Mouse (Mus musculus): ENCODE results near the gene Ogfod3. TPM values are rescaled to one million over a fixed set of nuclear protein-coding genes. Genes with fewer than 3 reads are reported as not detected.

Ogfod3 gene
- total RNA-seq (2022) = 10 to 100 TPM in 1 of 4 experiments, 1 to 10 TPM in 3; 7.5 to 10.2 (median 9.5) TPM

DNA sequence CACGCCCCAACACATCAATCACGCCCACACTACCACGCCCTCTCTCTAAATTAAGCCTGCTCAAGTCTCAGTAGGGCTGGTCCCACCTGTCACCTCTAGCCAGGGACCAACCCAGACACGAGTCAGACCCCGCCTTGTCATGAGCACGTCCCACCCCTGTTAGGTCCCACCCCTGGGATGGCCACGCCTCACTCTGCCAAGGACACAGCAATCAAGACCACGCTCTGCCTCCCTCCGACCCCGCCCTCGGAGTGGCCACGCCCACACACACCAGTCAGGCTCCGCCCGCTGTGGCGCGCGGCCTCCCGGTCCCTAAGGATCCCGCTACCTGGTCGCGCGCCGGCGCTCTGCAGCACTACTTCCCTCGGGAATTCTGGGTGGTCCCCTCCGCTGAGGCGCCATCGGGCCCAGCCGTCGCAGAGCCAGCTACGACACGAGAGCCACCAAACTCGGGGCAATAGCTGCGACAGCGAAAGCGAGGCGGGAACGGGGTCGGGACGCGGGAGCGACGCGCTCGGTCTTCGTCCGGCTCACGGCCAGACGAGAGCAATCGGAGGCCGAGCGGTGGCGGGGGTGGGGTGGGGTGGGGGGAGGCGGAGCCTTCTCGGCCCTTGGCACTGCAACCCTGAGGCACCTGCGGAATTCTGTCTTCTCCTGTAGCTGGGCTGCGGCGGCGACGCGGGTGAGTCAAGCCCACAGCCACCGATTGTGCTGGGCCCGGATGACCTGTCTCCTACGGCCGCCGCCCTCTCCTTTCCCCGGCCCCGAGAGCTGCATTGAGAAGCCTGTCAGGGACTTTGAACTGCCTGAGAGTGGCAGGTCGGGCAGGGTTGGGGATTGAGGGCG, at the start of gene Ogfod3, which contains the start of gene Hexdc:
Gene Ogfod3, minus strand, starts transcription at position 551 of the 846 bp plus-strand sequence.
Gene Hexdc, plus strand, starts transcription at position 273 of the 846 bp plus-strand sequence.
- DNase-seq (ENCODE audit: low spot score in 2 of 2) = peak; percentile 72 to 96

DNA sequence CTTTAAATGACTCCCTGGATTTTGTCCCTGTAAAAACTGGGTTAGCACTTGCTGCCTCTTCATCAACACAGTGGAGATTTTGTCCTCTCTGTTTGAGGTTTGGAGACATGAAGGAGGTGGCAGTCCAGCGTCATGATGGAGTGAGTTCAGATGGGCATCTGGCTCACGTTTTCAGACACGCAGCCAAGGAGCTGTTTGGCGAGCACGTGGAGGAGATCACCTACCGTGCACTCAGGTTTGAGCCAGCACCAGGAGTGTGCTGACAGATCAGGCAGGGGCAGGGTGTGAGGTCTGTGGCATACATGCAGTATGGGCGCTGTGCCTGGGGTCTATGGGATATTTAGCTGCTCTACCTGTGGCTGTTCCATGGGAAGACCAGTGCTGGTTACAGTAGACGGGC, 45.7 kb upstream of the Ogfod3 start:
- no peak for DNase-seq (ENCODE audit: low spot score in 2 of 2)

DNA sequence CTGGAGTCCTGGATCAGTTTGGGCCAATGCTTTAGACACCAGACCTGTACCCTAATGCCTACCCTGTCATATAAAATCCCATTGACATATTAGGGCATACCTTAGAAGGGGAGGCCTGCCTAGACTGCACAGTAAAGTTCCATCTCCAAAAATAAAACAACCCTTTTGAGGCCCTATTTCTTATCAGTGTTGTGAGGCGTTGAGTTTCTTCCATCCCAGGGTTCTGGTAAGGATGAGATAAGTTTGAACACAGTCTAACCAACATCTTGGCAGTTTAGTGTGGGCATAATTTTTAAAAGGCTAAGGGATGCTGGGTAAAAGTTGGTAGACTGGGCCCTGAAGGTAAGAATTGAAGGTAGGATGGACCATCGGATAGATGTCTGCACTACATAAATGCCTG, 35.2 kb upstream of the Ogfod3 start:
- DNase-seq (ENCODE audit: low spot score in 2 of 2) = no peak

DNA sequence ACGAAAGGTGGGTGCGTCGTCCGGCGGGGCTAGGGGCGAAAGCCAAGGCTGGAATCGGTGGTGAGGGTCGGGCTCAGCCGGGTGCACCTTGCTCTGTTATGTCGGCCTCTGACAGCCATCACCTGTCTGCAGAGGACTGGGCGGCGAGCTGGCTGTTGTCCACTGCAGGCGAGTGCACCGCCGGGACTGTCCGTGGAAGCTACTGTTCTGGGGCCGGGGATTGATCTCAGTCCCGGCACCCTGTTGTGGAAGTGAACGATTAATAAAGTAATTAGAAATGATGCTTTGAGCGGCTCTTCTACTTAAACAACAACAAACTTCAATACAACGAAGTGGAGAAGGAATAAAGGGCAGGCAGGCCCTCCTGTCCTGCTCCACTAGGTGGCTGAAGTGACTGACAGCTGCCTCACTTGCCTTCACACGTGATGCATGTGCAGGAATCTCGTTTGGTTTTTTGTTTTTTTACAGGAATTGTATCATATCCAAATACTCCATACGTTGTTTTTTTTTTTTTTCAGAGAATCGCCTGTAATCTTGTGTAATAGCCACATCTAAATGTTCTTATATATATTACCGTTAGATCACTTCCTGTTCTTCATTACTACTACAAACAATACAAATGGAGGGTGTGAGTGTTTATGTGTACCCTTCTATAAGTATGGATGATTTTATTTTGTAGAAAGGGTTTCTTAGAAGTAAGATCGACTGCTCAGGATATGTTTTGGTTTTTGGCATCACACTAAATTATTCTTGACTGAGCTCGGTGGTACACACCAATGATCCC, 33.0 kb upstream of the Ogfod3 start:
- DNase-seq (ENCODE audit: low spot score in 2 of 2) = no peak

DNA sequence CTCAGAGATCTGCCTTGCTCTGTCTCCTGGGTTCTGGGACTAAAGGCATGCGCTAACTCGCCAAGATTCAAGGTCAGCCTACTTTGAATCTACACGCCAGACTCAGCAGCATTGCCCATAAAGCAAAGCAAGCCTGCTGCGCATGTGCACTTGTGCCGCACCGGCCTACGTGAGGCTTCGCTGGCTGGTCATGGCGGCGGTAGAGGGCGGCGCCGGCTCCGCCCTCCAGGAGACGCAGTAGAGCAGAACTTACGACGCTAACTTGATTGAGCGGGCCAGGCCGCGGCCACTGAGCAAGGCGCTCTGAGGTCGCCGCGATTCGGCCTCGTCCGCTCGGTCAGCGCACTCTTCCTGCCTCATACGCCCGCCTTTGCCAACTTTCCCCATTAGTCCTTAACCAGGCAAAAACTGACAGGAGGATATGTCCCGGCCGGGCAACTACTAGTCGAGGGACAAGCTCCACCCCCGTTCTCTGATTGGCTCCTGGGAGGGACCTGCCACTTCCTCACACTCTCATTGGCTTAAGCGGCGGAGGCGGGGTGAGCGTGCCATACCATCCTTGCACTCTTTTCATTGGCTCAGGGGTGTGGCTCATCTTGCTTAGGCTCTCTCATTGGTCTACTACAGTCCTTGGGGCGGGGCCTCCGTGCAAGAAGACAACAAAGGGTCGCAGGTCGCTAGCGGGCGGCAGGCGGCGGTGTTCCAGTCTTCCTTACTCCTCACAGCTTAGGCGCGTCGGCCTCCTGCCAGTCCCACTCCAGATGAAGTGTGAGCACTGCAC, 32.2 kb upstream of the Ogfod3 start, which contains the start of gene Narf:
Gene Narf, plus strand, starts transcription at position 690 of the 781 bp plus-strand sequence.
- DNase-seq (ENCODE audit: low spot score in 2 of 2) = peak; percentile 98 to 100

DNA sequence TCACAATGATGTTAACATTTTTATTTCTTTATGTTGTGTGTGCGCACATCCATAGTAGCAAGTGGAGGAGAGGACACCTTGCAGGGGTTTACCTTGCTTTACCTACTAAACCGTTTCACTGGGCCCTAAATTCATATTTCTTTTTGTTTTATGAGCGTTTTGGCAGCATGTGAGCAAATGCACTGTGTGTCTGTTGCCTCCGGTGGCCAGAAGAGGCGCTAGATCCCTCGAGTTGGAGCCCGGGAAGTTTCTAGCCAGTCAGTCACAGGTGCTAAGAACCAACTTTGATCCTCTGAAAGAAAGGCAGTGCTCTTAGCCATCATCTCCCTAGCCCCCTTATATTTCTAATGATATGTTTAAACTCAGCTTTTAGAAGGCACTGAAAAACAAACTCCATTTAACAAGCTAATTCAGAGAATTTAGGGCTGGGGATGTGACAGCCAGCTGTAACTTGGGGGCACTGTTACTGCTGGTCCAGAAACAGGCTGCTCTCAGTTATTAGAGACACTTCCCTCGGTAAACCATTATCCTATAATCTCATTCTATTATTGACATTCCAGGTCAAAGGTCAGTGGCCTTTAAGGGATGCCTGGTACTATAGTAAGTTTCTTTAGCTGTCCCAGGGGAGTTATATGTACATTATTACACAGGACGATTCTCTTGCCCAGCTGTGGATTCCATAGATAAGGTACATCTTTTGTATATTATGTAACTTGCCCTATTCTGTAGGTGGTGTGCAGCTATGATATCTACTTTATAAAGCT, 31.1 kb upstream of the Ogfod3 start:
- no peak for DNase-seq (ENCODE audit: low spot score in 2 of 2)

DNA sequence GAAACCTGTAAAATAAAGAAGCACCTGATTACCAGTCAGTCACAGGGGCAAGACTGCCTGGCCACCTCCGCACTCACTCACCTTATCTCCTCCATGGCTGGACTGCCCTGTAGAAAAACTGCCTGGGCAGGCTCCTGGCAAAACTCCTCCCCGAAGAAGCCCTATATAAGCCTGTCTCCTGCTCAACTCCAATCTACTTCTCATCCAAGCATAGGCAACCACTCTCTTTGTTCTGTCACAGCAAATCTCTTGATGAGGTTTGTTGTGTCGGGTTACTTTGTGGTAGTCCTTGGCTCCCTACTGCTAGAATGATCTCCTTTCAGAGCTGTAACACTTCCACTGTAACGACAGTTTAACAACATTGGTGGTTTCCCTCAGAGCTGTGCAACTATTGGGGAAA, 28.2 kb upstream of the Ogfod3 start:
- DNase-seq (ENCODE audit: low spot score in 2 of 2) = no peak

DNA sequence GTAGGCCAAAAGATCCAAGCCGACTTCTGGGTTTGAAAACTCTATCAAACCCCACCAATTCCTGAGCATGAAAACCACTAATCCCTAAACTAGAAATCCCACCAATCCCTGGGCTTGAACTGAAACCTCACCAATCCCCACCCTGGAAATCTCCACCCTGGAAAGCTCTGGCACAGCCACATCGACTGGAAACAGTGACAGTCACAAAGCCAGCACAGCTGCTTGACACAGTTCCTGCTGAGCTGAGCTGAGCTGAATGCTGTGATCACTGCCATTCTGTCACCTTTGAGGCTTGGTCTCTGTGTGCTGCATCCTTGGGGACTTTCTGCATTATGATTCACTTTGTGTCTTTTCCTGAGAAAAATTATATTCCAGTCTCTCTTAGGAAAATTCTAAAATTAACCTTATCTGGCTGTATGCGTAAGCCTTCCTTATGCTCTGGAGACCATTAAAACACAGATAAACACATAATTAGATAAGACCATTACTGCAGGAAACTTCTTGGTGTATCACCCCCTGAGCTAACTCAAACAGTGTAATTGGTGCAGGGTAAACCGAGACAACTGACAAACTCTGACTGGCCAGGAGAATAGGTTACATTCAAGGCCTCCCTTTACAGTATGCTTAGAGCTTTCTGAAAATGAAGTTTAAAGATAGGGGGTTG, 27.2 kb upstream of the Ogfod3 start:
- no peak for DNase-seq (ENCODE audit: low spot score in 2 of 2)

DNA sequence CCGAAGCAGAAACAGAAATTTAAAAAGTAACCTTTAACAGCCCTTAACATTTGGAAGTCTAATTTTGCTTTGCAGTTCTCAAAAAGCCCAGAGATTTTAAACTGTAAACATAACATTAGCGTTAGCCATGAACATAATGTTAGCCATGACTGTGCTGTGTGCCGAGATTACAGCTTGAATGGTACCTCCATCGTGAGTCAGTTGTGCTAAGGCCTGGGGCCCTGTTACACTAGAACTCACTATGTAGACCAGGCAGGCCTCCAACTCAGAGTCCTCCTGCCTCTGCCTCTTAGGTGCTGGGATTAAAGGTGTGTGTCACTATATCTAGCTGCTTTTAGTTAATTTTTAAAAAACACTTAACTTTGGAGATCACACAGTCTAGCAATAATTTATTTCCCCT, 26.7 kb upstream of the Ogfod3 start:
- no peak for DNase-seq (ENCODE audit: low spot score in 2 of 2)

DNA sequence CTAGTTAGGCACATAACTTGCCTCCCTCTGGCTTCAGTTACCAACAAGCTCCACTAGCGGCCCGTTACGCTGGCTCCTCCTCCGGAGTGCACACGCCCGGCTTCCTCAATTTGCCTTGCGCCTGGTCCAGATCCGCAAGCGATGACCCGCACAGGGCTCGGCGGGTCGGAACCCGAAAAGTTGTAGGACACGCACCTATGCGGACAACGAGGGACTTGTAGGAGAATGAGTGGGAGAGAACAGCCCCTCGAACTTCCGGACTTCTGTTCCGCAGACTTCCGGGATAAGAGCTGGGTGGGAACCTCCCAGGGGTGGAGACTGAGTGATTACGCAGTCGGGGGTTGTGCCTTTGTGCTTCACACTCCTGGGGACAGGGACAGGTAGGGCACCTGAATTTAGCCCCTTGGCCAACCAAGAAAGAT, 24.5 kb upstream of the Ogfod3 start, which contains the start of gene Cybc1:
Gene Cybc1, minus strand, starts transcription at position 305 of the 422 bp plus-strand sequence.
- DNase-seq (ENCODE audit: low spot score in 2 of 2) = peak; percentile 57 to 60

DNA sequence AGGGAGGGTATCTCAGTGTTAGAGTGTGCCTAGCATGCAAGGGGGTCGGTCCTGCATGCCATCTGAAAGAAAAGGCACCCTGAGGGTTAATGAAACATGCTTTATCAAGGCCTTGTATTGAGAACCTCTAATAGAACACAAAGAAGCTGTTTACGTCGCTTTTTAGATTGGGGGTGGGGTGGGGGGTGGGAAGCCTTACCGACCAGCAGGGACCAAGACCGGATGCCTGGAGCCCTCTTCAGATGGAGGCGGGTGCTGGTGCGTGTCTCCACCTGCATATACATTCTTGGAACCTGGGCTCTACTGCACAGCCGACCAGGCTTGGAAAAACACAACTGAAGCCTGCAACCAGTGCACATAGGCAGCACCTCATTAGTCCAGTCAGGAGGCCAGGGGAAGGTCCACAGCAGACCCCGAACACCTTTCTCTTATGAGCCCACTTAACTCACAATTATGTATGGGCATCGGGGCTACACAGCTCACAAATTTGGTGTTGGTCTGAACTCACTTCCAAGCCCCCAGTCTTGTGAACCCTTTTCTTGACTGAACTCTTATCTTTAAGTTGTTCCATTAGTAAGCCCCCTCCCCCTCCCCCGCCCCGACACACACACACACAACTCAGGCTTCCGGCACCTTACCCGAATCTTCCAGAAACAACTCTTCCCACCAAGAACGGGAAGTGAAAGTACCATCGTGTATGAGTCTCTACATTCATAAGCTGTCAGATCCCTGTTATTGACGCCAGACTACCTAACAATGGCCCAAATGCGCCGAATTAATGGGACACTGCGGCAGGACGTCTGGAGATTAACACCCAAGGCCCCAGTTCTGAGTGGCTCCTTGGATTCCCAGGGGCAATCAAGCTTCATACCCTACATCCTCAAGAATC, 23.9 kb upstream of the Ogfod3 start:
- no peak for DNase-seq (ENCODE audit: low spot score in 2 of 2)

DNA sequence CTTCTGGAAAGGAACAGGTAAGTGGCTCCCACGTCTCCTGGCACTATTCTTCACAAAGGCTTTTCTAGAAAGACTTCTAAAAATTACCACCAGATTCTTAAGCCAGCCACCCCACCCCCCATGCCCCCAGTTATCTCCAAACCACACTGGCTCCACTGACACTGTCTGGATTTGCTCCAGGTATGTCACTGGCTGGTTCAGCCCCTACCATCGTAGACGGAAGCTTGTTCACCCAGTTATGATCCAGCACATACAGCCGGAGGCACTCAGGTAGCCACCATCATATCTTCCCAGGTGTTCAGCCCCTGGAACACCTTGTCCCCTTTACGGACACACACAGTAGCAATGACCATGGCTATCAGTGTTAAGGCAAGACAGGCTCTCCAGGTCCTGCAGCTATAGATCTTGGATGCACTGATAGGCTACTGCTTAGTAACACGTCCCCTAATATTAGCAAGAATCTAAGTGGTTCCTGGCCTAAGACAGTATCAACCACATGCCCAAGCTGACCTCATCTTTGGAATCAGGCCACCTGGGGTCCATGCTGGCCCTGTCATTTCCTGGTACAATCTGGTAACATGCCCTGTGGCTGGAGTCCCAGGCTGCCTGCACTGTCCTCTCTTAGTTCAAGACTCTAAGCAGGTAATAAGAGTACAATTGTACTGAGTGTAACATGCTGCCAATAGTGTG, 17.0 kb upstream of the Ogfod3 start:
- no peak for DNase-seq (ENCODE audit: low spot score in 2 of 2)

DNA sequence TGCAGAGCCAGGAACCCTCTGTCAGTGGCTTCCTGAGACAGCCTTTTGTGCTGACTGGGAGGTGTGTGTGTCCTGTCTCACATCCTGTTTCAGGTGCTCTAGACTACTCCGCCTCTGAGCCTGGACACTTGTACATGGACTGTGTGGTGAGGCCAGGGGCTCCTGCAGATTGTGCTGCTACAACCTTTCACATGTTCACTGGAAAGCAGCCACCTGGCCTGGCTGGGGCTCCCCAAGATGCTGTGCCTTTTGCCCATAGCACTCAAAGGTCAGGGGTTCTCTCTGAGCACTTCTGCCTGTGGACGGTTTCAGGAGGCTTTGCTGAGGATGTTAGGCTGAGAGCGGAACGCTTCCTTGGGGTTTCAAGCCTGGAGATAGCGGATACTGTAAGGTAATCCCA, 16.3 kb upstream of the Ogfod3 start:
- DNase-seq (ENCODE audit: low spot score in 2 of 2) = no peak

DNA sequence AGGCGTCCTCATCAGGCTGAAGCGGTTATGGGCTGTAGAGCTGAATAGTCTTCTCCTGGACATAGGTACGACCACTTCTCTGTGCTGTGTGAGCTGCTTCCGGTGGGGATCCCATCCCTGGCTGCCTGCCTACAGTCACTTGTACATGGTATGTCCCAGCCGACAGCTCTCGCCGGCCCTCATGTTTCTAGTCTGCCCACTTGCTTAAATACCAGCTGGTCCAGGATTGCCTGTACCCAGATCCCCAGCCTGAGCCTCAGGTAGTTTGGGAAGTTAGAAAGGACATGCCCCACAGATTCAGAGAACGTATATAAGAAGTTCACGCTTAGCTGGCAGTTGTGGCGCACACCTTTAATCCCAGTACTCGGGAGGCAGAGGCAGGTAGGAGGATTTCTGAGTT, 15.3 kb upstream of the Ogfod3 start:
- DNase-seq (ENCODE audit: low spot score in 2 of 2) = no peak

DNA sequence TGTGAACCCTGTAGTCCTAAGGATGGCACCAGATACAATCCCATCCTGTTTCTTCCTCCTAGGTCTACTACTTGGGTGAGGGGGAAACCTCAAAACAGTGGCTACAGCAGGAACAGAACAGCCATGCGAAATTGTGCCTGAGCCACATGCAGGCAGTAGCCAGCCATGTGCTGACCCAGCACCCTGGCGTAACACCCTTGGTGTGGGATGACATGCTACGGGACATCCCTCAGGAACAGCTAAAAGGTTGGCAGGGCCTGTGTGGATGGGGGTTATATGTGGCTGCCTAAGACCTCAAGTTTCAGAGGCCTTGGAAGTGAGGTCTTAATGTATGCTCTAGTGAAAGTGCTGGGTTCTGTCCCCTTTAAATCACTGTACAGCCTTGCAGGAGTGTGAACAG, 12.3 kb upstream of the Ogfod3 start:
- DNase-seq (ENCODE audit: low spot score in 2 of 2) = no peak

DNA sequence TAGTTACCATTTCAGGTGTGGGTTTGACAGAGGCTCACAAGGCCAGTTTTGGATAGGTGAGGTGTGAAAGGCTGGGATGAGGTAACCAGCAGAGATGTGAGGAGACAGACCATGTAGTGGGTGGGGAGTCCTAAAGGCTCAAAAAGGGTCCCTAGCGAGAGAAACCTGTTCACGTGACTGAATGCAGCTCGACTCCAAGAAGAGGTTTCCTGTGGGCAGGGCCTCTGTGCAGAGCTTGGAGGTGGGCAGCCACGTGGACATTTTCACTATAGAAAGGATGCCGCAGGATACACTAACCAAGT, 701 bp downstream of the Ogfod3 start:
- no peak for DNase-seq (ENCODE audit: low spot score in 2 of 2)

DNA sequence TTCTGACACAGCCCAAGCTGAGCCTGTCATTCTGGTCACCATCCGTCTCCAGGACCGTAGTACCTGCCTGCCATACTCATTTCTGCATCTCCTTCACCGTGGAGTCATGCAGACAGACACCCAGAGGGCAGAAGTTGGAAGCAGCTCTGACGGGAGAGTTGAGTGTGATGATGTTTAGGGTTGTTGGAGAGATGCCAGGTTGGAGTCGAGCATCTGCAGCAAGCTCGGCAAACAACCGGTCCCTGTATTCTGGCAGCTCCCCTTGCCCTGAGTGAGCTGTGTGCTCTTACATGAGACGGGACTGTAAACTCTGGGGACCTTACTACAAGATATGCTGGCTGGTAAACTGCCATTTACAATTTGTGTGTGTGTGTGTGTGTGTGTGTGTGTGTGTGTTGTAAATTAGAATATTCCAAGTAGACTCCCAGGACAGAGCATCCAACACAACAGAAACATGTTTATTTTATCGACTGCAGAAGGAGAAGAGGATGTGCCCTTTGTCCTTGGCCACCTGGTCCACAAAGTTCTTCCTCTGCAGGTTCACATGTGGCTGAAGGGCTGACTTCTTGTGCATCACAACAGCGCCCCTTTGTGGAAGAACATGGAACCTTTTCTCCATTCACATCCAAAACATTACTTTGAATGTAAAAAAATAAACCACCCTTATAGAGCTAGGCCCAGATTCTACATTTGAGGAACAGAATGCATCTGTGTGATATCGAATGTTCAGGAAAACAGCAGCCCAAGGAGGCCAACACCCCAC, 2.9 kb downstream of the Ogfod3 start:
- DNase-seq (ENCODE audit: low spot score in 2 of 2) = no peak

DNA sequence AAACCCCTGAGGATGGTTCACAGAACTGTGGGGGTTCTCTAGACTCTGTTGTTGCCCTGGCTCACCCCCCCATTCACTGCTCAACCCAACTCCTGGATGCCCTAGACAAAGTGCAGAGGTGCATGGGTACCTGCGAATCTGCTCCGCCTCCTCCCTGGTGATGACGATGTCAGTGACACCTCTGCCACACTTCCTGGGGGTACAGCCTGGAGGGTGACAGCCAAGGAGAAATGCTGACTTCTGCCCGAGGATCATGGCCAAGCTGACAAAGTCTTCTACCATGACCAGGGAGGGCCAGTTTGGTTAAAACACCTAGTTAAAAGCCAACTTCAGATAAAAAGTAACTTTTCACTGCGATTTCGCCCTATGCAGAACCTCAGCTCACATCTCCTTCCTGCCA, 3.7 kb downstream of the Ogfod3 start:
- DNase-seq (ENCODE audit: low spot score in 2 of 2) = no peak

All from left cerebral cortex, adult 8-10 months (tissue).